Mouse (Mus musculus): ENCODE results near the gene Snx29.

The Snx29 gene

DNA sequence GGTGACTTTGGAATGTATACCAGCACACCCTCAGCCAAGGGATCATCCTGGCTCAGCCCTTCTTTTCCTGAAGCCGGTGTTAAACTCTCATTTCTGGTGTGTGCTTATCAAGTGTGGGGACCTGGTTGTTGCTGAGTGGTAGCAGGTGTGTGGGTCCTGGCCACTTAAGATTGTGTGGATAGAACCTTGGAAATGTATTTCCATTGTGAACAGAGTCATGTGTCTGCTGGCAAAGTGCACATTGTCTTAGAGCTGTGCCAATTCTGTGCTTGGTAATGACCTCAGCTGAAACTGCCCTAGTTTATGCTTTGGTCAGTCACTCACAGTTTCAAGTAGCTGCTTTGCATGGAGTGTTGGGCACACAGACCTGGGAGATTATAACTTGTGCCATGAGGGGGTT lies 316.0 kb downstream of the Snx29 start:
- DNase-seq (ENCODE audit: low spot score) = no peak

DNA sequence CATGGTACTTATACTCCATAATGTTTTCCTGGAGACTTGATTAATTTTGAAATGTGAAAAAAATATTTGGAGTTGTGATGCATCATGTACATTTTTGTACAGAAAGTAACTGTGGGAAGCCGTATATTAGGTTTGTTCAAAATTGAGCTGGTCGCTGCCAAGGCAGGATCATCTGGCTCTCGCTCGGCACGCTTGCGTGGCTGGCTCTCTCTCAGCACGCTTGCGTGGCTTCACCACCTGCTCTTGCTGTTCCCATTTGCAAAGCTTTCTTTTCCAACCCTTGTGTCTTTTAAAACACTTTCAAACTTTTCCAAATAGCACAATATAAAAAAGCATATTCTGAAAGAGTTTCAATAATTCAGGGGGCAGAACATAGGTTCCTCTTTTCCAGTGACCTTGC lies 317.2 kb downstream of the Snx29 start:
- no peak for DNase-seq (ENCODE audit: low spot score)

DNA sequence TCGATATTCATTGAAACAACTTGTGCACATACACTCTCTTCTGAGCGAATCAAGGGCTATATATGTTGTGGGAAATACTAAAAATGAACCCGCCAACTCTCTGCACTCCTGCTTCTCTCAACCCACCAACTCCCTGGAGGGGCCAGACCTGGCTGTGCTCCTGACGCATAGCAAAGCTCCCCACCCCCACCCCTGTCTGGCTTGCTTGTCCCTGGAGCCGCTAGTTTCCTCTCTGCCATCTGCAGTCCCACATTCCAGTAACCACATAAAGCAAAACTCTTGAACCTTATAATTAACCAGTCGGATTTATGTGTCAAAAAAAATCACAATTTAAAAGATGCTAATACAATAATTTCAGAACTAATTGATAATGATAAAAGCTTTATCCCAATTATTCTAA lies 320.9 kb downstream of the Snx29 start:
- DNase-seq (ENCODE audit: low spot score) = no peak

DNA sequence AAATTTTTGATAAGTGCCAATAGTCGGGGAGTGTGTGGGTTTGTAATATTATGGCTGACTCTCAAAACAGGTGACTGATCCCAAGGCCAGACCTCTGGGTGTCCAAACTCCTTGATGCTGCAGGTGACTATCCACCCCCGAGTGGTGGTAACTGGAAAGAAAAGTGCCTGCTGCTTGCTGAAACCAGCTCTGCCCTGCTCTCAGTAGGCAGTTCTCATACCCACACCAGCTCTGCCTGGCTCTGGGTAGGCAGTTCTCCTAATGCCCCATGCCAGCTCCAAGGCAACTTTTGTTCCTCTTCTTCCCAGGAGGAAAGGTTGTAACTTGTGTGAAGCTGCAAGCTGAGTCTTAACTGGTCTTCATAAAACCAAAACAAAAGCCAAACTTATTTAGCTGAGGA lies 321.7 kb downstream of the Snx29 start:
- DNase-seq (ENCODE audit: low spot score) = no peak

DNA sequence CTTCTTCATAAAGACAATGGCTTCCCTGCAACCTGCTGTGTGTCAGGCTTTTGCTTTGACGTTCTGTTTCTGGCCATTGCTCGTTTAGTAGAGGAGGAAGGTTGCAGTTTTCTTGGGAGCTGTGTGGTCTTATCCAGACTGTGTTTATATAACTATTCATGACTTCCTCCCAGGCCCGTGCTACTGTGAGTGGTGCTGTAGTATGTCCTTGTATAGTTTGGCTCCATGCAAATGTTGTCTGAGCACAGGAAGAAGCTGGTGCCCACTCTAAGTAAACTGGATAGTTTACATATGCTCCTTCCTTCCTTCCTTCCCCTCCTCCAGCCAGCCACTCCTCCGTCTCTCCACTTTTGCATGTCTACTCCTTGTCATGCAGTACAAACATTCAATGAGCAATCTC lies 323.0 kb downstream of the Snx29 start:
- no peak for DNase-seq (ENCODE audit: low spot score)

DNA sequence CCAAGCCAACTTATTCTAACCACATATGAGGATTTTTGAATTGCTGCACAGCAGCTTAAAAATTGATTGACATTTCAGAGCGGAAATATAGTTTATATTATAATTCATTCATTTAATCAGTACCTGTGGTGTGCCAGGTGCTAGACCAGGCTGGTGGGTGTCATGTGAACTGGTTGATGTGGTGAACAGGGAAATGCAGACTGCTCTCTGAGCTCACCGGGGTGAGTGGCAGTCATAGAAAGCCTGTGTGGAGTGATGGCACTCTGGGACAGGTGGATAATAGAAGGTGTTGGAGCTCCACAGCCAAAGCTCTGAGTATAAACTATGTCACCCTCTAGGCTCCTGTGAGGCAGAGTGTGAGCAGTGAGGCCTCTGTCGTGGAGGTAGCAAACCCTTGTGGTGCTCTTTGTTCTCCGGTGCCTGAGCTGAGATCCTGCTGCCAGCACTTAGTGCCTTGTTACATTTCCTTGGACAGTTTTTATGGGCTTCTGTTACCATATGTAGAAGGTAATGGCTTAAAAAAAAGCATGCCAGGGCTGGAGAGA lies 324.1 kb downstream of the Snx29 start:
- DNase-seq (ENCODE audit: low spot score) = no peak

DNA sequence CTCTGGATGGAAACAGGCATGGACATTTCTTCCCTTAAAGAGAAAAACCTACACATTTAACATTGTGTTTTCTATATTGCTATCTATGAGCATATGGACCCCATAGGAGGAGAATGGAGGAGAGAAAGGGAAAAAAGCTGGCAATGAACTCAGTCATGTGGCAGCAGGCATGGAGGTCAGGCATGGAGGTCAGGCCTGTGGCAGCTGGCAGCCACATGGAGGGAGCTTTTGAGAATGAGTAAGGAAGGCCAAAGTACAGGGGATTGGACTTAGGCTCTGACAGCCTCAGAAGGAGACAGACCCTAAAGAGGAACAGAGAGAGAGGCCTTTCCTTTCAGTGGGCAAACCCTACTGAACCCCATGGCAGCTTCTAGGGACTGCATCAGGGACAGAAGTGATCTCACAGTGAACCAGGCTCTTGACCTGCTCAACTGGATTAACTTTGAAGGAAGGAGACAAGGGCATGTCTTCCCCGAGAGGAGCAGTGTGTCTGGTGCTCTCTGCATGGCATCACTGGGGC lies 325.5 kb downstream of the Snx29 start:
- no peak for DNase-seq (ENCODE audit: low spot score)

DNA sequence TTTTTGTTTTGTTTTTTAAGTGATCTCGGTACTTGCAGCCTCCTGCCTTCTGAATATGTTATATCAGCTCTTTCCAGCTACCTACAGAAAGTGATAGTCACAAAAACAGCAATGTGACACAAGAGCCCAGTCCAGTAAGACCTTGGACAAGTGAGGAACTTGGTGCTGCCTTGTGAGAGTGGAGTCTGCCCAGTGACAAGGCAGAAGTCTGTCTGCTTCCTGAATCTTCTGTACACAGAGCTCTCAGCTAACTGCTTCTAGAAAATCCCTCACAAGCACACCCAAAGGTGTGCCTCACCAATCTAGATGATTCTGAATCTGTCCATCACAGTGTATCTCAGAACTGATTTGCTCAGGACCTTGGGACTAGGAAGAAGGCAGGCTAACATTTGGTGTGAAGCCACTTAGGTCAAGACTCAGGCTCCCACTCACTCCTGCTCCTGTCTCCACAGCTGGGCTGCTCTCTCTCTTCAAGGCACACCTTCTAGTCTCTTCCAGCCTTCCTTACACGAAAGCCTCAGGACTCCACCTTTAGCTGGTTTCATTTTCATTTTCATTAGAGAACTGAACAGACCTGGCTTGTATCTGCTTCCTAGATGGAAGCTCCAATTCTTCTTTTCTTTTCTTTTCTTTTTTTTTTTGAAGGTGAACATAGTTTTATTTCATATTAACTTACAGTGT lies 330.1 kb downstream of the Snx29 start:
- DNase-seq (ENCODE audit: low spot score) = no peak

DNA sequence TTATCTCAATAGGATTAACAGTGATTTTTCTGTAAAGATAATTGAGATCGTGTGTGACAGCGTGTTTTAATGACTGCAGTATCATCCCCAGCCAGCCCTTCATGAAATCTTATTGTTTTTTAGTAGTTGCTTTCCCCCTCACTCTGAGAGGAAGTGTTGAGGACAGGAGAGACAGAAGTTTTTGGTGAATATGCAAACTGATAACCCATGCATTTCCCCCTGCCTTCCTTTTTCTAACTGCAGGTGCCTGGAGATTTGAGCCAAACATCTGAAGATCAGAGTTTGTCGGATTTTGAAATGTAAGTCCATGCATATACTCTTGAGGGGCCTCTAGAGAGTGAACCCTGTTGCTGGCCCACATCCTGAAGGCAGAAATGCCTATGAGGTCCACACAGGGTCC lies 333.2 kb downstream of the Snx29 start:
- DNase-seq (ENCODE audit: low spot score) = no peak

DNA sequence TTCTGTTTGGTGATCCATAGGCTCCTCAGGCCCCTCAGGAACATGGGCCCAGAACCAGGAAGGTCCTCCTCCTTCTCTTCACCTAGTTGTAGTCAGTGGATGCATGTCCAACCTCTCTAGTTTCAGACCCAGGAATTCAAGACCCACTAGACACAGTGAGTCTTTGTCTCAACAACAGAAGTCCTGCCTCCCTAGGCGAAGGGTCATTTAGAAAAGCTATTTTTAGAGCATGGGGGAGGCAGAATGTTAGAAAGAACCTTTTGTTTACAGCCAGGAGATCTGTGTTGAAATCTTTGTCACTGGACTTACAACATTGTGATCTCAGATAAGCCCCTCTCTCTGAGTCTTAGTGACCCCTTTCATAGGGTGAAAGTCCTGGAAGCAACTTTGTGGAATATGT lies 334.4 kb downstream of the Snx29 start:
- no peak for DNase-seq (ENCODE audit: low spot score)

DNA sequence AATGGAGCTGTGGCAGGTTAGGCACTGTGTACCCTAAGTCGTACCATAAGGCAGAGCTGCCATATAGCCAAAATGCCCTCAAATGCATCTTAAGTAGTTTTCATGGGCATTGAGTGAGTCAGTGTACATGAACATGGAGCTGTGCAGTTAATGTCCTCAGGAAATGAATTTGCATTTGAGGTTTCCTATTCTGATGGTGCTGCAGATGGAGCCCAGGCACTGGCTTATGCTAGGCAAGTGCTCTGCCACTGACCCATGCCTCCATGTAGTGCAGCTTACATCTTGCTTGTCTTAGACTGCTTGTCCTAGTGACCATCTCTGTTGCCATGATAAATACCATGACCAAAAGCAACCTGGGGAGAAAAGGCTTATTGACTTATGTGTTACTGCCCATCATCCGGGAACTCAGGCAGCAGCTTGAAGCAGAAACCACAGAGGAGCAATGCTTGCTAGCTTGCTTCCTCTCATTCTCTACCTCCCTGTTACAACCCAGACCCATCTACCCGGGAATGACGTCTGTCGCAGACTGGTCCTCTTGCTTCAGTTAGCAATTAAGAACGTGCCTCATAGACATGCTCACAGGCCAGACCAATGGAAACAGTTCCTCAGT lies 336.5 kb downstream of the Snx29 start:
- DNase-seq (ENCODE audit: low spot score) = no peak

DNA sequence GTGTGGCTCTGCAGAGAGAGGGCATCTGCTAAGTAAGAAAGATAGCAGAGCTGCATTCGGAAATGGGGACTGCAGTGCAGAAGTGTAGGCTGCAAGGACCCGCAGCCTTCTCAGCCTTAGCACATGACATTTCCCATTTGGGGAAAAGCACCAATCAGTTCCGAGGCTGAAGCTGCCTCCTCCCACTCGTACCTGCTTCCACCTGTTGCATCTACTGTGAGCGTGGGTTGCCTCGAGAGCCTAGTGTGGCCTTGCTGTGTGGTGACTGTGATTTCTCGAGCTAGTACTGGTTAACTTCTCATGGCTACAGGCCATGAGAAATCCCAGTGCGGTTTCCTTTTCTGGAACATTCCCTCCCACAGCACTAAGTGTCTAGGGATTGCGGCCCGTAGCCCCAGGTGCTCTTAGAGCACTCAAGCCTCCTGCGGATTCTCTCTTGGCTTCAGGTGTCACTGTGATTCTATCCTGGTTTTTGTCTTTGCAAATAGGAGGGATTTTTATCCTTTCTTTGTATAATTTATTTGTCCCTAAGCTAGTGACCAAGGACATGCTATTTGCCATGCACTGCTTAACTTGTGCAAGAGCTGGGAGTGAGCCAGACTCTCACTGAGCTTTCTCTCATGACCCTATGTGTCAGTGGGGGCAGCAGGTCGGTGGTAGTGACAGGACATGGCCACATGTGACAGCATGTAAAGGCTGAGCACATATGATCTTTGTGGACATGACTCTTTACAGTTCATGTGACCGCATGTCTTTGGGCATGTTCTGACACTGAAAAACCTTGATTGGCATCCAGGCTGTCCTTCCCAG lies 342.4 kb downstream of the Snx29 start:
- DNase-seq (ENCODE audit: low spot score) = no peak

DNA sequence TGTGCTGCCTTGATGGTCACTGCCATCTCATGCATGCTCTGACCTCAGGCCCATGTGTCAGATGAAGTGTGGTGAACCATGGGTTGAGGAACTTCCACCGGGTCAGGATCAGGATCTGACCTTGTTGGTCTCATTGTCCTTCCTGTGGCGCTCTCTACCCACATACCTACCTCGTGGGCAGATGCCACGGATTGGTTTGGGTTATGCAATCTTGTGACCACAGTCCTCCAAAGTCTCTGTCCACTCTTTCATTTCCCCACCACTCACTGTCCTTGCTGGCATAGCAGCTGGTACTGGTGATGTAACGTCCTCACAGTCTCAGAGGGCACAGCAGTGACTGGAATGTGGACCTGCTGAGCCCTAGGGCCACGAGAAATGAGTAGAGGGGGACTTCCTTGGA lies 343.2 kb downstream of the Snx29 start:
- DNase-seq (ENCODE audit: low spot score) = no peak

DNA sequence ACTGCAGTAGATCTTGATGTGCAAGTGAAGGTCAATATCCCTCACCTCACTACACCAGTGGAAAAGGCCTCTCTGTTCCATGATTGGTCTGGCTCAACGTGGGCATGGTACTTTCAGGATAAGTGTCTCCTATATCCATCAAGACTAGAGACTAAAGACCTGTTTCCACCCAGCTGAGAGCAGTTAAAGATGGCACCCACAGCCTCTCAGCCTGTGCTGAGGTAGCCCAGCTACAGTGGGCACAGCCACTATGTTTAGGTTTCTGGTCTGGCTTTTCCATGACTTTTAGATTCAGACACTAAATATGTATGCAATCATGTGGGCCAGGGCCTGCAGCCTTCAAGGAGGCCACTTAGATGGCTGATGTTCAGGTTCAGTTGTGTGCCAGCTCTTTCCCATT lies 345.7 kb downstream of the Snx29 start:
- DNase-seq (ENCODE audit: low spot score) = no peak

DNA sequence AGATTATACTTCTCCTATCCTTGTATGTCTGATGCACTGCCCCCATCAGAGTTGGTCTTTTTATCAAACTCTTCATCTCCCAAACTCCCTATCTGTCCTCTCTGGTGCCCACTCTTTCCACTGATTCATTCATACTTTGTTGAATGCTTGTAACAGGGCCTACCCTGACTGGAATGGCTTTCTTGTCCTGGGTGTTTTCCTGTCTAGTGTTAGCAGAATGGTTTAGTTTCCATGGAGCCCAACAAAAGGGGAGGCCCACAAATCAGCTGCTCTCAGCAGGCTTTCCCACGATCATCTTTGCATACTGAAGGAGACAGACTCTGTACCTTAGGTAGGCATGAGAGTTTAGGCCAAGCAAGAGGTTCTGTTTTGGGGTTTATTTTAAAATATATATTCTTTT lies 346.2 kb downstream of the Snx29 start:
- DNase-seq (ENCODE audit: low spot score) = no peak

DNA sequence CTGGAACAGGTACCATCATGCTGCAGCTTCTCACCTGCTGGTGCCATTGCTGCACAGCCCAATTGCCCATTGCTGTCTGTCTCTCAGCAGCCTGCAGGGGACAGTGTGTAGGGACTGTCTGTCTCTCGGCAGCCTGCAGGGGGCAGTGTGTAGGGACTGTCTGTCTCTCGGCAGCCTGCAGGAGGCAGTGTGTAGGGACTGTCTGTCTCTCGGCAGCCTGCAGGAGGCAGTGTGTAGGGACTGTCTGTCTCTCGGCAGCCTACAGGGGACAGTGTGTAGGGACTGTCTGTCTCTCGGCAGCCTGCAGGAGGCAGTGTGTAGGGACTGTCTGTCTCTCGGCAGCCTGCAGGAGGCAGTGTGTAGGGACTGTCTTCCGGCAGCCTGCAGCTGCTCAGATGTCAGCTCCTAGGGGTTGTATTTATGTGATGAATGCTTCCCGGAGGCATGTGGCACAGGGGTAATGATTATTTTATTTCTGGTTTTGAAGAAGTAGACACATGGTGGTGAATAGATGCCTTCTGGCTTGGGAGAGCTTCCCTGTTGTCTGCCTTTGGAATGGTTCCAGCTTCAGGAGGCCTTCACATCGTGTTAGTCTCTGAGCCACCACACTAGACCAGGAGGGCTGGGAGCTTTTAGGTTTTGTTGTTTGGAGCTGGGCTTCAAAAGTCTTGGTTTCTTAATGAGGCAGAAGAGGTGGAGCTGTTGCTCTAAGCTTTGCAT lies 347.7 kb downstream of the Snx29 start:
- DNase-seq (ENCODE audit: low spot score) = no peak

DNA sequence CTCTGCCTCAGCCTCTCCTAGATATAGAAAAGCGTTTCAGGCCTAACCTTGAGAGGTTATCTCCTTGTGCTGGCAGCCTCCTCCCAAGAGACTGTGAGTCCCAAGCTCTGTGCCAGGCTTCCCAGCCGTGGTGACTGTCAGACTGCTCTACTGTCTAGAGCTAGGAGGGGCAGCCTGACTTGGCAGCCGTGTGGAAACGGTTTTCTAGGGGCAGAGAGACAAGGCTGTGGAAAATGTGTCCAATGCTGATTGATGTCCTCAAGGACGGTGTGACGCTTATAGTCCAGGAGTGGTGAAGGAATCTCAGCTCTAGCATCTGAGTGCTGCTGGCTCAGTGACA lies 348.2 kb downstream of the Snx29 start:
- no peak for DNase-seq (ENCODE audit: low spot score)

DNA sequence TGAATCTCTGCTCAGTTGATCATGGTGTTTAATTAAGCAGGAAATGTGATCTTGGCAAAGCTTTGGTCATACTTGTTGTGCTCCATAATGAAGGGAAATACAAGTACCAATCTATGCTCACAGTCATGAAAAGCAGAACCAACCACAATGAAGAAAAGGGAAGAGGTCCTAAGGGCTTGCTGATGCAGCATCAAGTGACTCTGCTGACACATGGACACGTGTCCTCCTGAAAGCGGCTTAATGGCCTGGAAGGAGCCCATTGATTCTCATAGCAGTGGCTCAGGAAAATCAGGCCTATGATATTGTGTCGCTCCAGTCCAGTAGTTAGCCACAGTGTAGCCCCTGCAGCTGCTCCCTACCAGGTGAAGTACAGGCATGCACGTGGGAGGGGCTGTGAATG lies 353.3 kb downstream of the Snx29 start:
- no peak for DNase-seq (ENCODE audit: low spot score)

DNA sequence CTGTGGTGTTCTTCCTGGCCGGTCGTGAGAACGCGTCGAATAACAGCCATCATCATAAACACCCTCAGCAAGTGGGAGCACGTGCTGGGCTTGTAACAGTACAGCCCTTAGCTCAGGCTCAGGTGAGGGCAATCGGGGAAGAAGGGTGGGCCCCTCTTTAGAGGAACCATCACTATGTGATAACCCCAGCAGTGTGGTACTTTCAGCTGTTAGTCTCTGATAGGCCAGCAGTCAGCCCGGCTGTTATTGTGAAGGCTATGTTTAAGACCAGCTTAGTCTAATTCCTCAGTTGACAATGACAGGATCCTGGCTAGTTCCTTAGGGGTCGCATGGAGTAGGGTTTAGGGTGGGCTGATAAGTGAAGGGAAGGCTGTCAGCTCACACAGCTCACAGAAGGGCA lies 362.6 kb downstream of the Snx29 start:
- DNase-seq (ENCODE audit: low spot score) = no peak

DNA sequence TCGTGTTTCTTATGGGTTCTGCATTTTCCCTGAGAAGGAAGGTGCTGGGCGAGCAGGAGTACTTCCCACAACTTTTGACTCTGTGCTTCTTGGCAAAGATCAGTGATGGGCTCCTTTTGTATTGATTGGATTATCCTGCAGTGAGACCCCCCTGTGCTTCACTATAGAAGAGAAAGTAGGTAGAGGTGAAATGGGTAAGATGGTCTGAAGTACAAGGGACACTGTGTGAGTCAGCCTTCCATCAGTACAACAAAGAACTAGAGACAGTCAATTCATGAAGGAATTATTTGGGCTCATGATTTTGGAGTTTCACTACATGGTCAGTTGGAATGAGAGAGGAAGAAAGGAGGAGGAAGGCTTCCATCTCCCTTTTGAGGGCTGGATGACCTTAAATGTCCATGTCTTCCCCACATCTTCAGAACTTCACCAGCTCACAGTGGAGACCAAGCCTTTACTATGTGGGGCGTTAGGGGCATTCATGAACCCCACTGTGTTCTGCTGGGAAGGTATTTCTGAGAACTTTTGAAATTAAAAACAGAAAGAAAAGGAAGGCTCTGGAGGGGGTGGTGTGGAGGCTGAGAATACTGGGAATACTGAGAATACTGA lies 363.1 kb downstream of the Snx29 start:
- DNase-seq (ENCODE audit: low spot score) = no peak

DNA sequence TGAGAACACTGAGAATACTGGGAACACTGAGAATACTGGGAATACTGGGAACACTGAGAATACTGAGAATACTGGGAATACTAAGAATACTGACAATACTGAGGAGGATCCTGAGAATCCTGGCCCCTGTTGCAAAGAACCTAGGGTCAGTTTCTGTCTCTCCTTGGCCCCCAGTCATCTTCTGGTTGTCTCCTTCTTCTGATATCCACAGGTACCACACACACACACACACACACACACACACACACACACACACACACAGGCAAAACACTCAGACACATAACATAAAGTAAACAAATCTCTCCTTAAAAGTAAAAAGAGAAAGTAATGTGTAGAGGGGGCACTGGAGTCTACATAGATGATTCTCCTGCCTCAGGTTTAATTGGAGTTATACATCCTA lies 365.1 kb downstream of the Snx29 start:
- no peak for DNase-seq (ENCODE audit: low spot score)
